Mouse (Mus musculus): ENCODE measurements around the gene Dbp. TPM values are rescaled to one million over a fixed set of nuclear protein-coding genes. Genes with fewer than 3 reads are reported as not detected.
A peak's percentile ranks its signal among the peaks of the same experiment; 100 is the strongest.

Gene Dbp
- polyA plus RNA-seq, 1 experiment = 20.0 TPM

DNA sequence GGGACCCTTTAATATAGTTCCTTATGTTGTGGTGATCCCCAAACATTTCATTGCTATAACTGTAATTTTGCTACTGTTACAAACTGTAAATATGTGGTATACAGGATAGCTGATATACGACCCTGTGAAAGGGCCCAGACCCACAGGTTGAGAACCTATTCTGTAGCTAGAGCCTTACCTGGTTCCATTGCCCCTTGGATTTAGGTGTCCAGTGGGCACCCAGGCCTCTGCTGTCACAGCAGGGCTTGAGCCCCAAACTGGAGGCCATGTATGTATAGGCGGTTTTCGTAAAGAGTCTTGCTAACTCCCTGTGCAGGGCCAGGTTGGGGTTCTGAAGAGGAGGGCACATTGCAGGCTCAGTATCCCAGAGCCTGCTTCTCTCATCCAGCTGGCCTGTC is 11.6 kb downstream of the Dbp start:
- 80% methylated on average over 3 of the region's 3 CpGs for WGBS
- TF ChIP-seq POLR2A (IDR thresholded peaks at IDR 0.05; ENCODE audit: low read depth, low read length) (no peak), CTCF (IDR thresholded peaks at IDR 0.05; ENCODE audit: extremely low read depth, insufficient read depth, insufficient read length, insufficient replicate concordance) (no peak)
- Histone ChIP-seq H3K4me3 (ENCODE audit: extremely low read depth, insufficient read depth, insufficient read length) (peak overlapping the region; percentile 24; the same call in 1 of the 2 replicates), H3K4me1 (ENCODE audit: control insufficient read depth, insufficient read depth, insufficient read length) (peaks cover 5% of the 10 kb centered on the region; the same call in 1 of the 2 replicates), H3K27me3 (ENCODE audit: control insufficient read depth, insufficient read depth, low read length) (no peaks in the 10 kb centered on the region), H3K36me3 (ENCODE audit: control insufficient read depth, insufficient read depth, low read length) (peaks cover 34% of the 10 kb centered on the region), H3K27ac (ENCODE audit: insufficient read depth, low read length) (0 out of 2 replicates have a peak overlapping the region, but pooled peaks have one; percentile 25)
- no peak for DNase-seq (ENCODE audit: low read depth in 1 of 2, low spot score in 2 of 2)

DNA sequence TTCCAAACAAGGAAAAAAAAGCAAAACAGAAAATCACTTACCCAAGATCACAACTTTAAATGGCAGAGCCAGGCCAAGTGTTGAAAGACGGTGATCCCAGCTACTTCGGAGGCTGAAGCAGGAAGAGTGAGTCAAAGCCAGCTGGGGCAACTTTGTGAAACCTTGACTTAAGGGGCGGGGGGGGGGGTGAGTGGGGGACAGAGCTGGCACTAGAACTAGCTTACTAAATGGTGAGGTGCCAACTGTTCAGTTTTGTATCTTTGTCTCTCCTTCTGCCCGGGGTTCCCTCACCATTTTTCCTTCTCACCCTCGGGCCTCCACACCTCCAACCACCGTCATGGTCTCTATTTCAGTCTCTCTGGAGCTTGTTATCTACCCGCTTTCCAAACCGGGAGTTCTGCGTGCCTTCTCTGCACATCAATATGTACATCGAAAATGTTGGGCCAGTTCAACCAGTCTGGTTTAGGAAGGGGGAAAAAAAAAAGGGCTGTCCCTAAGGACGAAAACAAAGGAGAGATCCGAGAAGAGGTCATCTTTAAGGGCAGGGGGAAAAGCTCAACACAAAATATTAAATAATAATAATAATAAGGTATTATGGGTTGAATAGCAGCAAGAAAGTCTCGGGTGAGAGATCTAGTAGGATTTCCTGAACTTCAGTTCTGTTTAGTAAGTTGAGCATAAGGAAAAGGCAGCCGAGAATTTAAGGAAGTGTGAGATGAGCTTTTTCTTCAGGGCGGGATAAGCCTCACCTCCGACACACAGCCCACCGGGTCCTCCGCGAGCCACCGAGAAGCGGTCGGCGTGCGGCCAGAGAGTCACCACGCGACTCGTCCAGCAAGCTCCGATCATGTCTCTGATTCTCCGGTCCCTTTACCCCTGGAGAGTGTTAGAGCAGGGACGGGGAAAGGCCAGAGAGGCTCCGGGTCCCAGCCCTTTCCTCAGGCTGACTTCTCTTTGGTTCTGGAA is 12.3 kb downstream of the Dbp start:
- H3K27ac ChIP-seq (ENCODE audit: insufficient read depth, low read length) = peak overlapping the region; percentile 93
- H3K4me3 ChIP-seq (ENCODE audit: extremely low read depth, insufficient read depth, insufficient read length) = peak overlapping the region; percentile 90
- WGBS = 7% methylated on average over 31 of the region's 31 CpGs
- peaks cover 5% of the 10 kb centered on the region; the same call in 1 of the 2 replicates for H3K4me1 ChIP-seq (ENCODE audit: control insufficient read depth, insufficient read depth, insufficient read length)
- H3K27me3 ChIP-seq (ENCODE audit: control insufficient read depth, insufficient read depth, low read length) = no peaks in the 10 kb centered on the region
- DNase-seq (ENCODE audit: low read depth in 1 of 2, low spot score in 2 of 2) = no peak
- no peak for TF ChIP-seq CTCF (IDR thresholded peaks at IDR 0.05; ENCODE audit: extremely low read depth, insufficient read depth, insufficient read length, insufficient replicate concordance)
- TF ChIP-seq POLR2A (IDR thresholded peaks at IDR 0.05; ENCODE audit: low read depth, low read length) = no peak
- peaks cover 31% of the 10 kb centered on the region for H3K36me3 ChIP-seq (ENCODE audit: control insufficient read depth, insufficient read depth, low read length)

DNA sequence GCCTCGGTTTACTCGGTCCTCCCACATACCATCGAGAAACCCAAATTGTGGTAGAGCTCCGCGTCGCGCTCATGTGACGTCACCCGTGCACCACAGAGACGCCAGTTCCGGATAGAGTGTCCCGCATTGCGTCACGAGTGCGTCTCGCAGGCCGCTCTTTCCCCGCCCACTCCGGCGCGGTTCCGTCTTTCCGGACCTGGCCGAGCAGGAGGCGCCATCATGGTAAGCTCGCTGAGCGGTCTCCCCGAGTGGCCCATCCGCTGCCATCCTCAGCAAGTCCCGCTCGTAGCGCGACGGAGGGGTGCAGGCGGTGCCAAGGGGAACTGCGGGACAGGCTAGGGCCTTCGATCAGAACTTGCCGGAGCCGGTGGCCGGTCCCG is 13.0 kb downstream of the Dbp start, which contains the start of gene Sphk2:
Sphk2 (minus strand) TSS at position 85 of the 380 bp plus-strand sequence.
- peaks cover 5% of the 10 kb centered on the region; the same call in 1 of the 2 replicates for H3K4me1 ChIP-seq (ENCODE audit: control insufficient read depth, insufficient read depth, insufficient read length)

DNA sequence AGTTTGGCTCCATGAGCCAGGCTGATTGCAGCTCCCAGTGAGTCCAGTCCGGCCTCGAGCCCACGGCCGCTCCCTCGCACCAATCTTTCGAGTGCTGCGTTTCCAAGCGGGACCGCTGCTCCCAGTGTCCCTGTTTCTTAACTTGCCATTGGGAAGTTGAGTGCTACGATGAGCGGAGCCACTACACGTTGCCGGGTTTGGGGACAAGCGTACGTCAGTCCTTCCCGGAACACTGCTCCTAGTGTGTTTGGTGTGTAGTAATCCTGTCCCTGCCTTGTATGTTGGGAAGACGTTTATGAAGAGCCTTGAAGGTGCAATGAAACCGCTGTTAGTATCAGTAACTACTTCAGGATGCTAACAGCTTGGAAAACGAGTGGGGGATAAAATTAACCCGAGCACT is 13.4 kb downstream of the Dbp start:
- no peaks in the 10 kb centered on the region for H3K27me3 ChIP-seq (ENCODE audit: control insufficient read depth, insufficient read depth, low read length)
- no peak for DNase-seq (ENCODE audit: low read depth in 1 of 2, low spot score in 2 of 2)
- no peak for TF ChIP-seq POLR2A (IDR thresholded peaks at IDR 0.05; ENCODE audit: low read depth, low read length)
- no peak for TF ChIP-seq CTCF (IDR thresholded peaks at IDR 0.05; ENCODE audit: extremely low read depth, insufficient read depth, insufficient read length, insufficient replicate concordance)
- peaks cover 20% of the 10 kb centered on the region for H3K36me3 ChIP-seq (ENCODE audit: control insufficient read depth, insufficient read depth, low read length)
- peak overlapping the region; percentile 82 for H3K27ac ChIP-seq (ENCODE audit: insufficient read depth, low read length)
- H3K4me3 ChIP-seq (ENCODE audit: extremely low read depth, insufficient read depth, insufficient read length) = peak overlapping the region; percentile 90
- WGBS = under 1% methylated on average over 20 of the region's 20 CpGs
- peaks cover 5% of the 10 kb centered on the region; the same call in 1 of the 2 replicates for H3K4me1 ChIP-seq (ENCODE audit: control insufficient read depth, insufficient read depth, insufficient read length)

More for the DNA sequence above, 13.0 kb downstream of the Dbp start, which contains the start of gene Sphk2:
- WGBS = under 1% methylated on average over 41 of the region's 41 CpGs
- peak; percentile 94 to 97 for DNase-seq (ENCODE audit: low read depth in 1 of 2, low spot score in 2 of 2)
- H3K36me3 ChIP-seq (ENCODE audit: control insufficient read depth, insufficient read depth, low read length) = peaks cover 24% of the 10 kb centered on the region
- no peaks in the 10 kb centered on the region for H3K27me3 ChIP-seq (ENCODE audit: control insufficient read depth, insufficient read depth, low read length)
- TF ChIP-seq CTCF (IDR thresholded peaks at IDR 0.05; ENCODE audit: extremely low read depth, insufficient read depth, insufficient read length, insufficient replicate concordance) = no peak
- peak; percentile 97 for TF ChIP-seq POLR2A (IDR thresholded peaks at IDR 0.05; ENCODE audit: low read depth, low read length)
- H3K27ac ChIP-seq (ENCODE audit: insufficient read depth, low read length) = peak within 1 kb of the TSS; percentile 93
- H3K4me3 ChIP-seq (ENCODE audit: extremely low read depth, insufficient read depth, insufficient read length) = peak within 1 kb of the TSS; percentile 90

DNA sequence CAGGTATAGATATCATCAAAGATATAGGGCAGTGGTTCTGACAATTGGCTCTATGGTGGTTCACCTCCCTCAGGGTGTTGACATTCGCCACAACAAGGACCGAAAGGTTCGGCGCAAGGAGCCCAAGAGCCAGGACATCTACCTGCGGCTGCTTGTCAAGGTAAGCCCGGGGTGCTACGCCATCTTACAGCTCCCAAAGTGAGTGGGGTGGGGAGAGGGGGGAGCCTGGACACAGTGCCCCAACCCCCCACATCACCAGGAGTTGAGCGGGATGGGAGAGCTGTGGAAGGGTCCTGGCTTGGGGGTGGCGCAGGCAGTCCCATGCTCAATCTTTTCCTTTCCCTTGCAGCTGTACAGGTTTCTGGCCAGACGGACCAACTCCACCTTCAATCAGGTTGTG is 14.3 kb downstream of the Dbp start:
- Histone ChIP-seq H3K27ac (ENCODE audit: insufficient read depth, low read length) (no peak overlapping the region), H3K4me3 (ENCODE audit: extremely low read depth, insufficient read depth, insufficient read length) (no peak overlapping the region)

DNA sequence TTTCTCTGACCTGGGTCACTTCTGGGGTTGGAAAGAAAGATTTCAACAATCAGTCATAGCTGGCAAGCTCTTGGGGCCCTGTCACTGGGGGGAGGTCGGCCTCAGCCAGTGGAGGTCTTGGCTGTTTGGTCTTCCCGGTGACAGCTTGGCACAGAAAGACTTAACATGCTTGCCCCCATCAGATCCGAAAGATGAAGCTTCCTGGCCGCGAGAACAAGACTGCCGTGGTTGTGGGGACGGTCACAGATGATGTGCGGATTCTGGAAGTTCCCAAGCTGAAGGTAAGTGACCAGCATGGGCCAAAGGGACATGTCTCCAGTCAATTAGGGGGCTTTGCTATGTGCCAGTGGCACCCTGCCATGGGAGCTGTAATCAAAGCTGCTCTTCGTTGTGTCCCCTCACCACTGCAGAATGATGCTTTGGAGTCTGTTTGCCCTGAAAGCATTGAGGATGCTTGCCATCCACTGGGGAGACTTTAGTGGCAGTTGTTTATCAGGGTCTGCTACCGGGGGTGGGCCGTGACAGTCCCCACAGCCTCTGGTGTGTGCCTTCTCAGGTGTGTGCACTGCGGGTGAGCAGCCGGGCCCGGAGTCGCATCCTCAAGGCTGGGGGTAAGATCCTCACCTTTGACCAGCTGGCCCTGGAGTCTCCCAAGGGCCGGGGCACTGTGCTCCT is 15.0 kb downstream of the Dbp start:
- DNase-seq (ENCODE audit: low read depth in 1 of 2, low spot score in 2 of 2) = no peak
- H3K27ac ChIP-seq (ENCODE audit: insufficient read depth, low read length) = no peak overlapping the region
- no peaks in the 10 kb centered on the region for H3K27me3 ChIP-seq (ENCODE audit: control insufficient read depth, insufficient read depth, low read length)
- H3K36me3 ChIP-seq (ENCODE audit: control insufficient read depth, insufficient read depth, low read length) = peaks cover 24% of the 10 kb centered on the region
- peaks cover 5% of the 10 kb centered on the region; the same call in 1 of the 2 replicates for H3K4me1 ChIP-seq (ENCODE audit: control insufficient read depth, insufficient read depth, insufficient read length)
- H3K4me3 ChIP-seq (ENCODE audit: extremely low read depth, insufficient read depth, insufficient read length) = no peak overlapping the region
- 92% methylated on average over 16 of the region's 16 CpGs for WGBS
- no peak for TF ChIP-seq CTCF (IDR thresholded peaks at IDR 0.05; ENCODE audit: extremely low read depth, insufficient read depth, insufficient read length, insufficient replicate concordance)
- TF ChIP-seq POLR2A (IDR thresholded peaks at IDR 0.05; ENCODE audit: low read depth, low read length) = no peak

More for the DNA sequence above, 14.3 kb downstream of the Dbp start:
- no peaks in the 10 kb centered on the region for H3K27me3 ChIP-seq (ENCODE audit: control insufficient read depth, insufficient read depth, low read length)
- TF ChIP-seq CTCF (IDR thresholded peaks at IDR 0.05; ENCODE audit: extremely low read depth, insufficient read depth, insufficient read length, insufficient replicate concordance) = no peak
- no peak for TF ChIP-seq POLR2A (IDR thresholded peaks at IDR 0.05; ENCODE audit: low read depth, low read length)
- H3K4me1 ChIP-seq (ENCODE audit: control insufficient read depth, insufficient read depth, insufficient read length) = peaks cover 5% of the 10 kb centered on the region; the same call in 1 of the 2 replicates
- 90% methylated on average over 10 of the region's 10 CpGs for WGBS
- DNase-seq (ENCODE audit: low read depth in 1 of 2, low spot score in 2 of 2) = no peak
- H3K36me3 ChIP-seq (ENCODE audit: control insufficient read depth, insufficient read depth, low read length) = peaks cover 24% of the 10 kb centered on the region
